Mouse (Mus musculus) intestine, embryonic 15.5 days (tissue): Measurements from ENCODE around the gene Rnf31. TPM values are rescaled to one million over a fixed set of nuclear protein-coding genes. Genes with fewer than 3 reads are reported as not detected.
A peak's percentile ranks its signal among the peaks of the same experiment; 100 is the strongest.

ENCODE experiments used
- ATAC-seq: fragments of 200-750 bp; cut with Nextera tagmentation; 2 replicates; pipeline ENCODE4 v1.8.0; 2017; ENCODE audit warnings: moderate TSS enrichment, moderate library complexity
- H3K27ac ChIP-seq: fragments of 300-500 bp; sonication (generic); 2 replicates; pipeline ENCODE4 v1.5.1; 2015; ENCODE audit warnings: mild to moderate bottlenecking, inconsistent platforms
- H3K27me3 ChIP-seq: fragments of 300-500 bp; sonication (generic); replicated peaks from 2 replicates; pipeline ENCODE4 v1.6.1; 2015; ENCODE audit warnings: inconsistent platforms
- H3K36me3 ChIP-seq: fragments of 300-500 bp; sonication (generic); 2 replicates; pipeline ENCODE4 v1.6.1; 2015; ENCODE audit warnings: inconsistent platforms
- H3K4me1 ChIP-seq: fragments of 300-500 bp; sonication (generic); replicated peaks from 2 replicates; pipeline ENCODE4 v1.6.1; 2015; ENCODE audit warnings: inconsistent platforms
- H3K4me2 ChIP-seq: fragments of 300-500 bp; sonication (generic); replicated peaks from 2 replicates; pipeline ENCODE4 v1.6.1; 2015; ENCODE audit warnings: mild to moderate bottlenecking, inconsistent platforms
- H3K4me3 ChIP-seq: fragments of 300-500 bp; sonication (generic); replicated peaks from 2 replicates; pipeline ENCODE4 v1.5.1; 2015; ENCODE audit warnings: inconsistent platforms
- H3K9ac ChIP-seq: fragments of 300-500 bp; sonication (generic); 2 replicates; pipeline ENCODE4 v1.6.1; 2015; ENCODE audit warnings: inconsistent platforms
- H3K9me3 ChIP-seq: fragments of 300-500 bp; sonication (generic); 2 replicates; pipeline ENCODE4 v1.6.1; 2016; ENCODE audit warnings: inconsistent platforms
- WGBS: fragments of 180-500 bp; shearing (Covaris S2); methylation state at CpG from one replicate; pipeline ENCODE4 v1.1.7; 2015; 5-methylcytosine and 5-hydroxymethylcytosine counted together
- polyA plus RNA-seq: library from polyadenylated mRNA; unstranded; fragments of >200 nt; fragmentation: Nextera tagmentation; extraction: Ambion mirVana; gene quantifications from 2 replicates; pipeline ENCODE4 v1.2.1, GENCODE M21; 2015

The Rnf31 gene
- polyA plus RNA-seq, 1 experiment from 2014 or later, result 16.3 TPM

- Histone ChIP-seq H3K27ac (no peak overlapping the region), H3K9ac (no peak overlapping the region), H3K36me3 (peaks cover 36% of the 10 kb centered on the region), H3K4me1 (peaks cover 16% of the 10 kb centered on the region), H3K4me2 (no peak overlapping the region), H3K27me3 (no peaks in the 10 kb centered on the region), H3K9me3 (no peaks in the 10 kb centered on the region), H3K4me3 (no peak overlapping the region)
- no peak for ATAC-seq
- WGBS, result 94% methylated on average over 13 of the region's 13 CpGs
Observed at GRCm38 (mm10) chr14:55641291-55641690, 49.8 kb downstream of the Rnf31 start.

DNA sequence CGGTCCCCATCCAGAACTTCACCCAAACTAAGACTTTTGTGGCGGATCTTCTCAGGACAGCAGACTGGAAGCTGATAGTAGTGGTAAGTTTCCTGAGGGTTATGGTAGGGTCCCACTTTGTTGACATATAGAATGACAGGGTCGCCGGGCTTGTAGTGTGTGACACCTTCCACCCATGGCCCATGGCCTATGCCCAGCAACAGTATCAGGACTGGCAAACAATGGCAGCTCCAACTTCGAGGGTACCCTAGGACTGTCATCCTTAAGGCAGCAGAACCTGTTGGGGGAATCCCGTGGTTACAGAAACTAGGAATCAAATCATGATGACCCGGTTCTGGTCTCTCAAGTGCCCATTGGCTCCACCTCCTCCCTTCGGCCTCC lies 51.2 kb downstream of the Rnf31 start:
- peaks cover 26% of the 10 kb centered on the region for H3K36me3 ChIP-seq
- H3K27me3 ChIP-seq, result no peaks in the 10 kb centered on the region
- peaks cover 16% of the 10 kb centered on the region for H3K4me1 ChIP-seq
- ATAC-seq, result peak; percentile 21; the same call in 1 of the 2 replicates
- WGBS, result 18% methylated on average over 8 of the region's 8 CpGs
- peak overlapping the region; percentile 80 for H3K4me2 ChIP-seq
- H3K9me3 ChIP-seq, result no peaks in the 10 kb centered on the region
- peak overlapping the region; percentile 98 for H3K4me3 ChIP-seq
- peak overlapping the region; percentile 97 for H3K27ac ChIP-seq
- H3K9ac ChIP-seq, result peak overlapping the region; percentile 99

DNA sequence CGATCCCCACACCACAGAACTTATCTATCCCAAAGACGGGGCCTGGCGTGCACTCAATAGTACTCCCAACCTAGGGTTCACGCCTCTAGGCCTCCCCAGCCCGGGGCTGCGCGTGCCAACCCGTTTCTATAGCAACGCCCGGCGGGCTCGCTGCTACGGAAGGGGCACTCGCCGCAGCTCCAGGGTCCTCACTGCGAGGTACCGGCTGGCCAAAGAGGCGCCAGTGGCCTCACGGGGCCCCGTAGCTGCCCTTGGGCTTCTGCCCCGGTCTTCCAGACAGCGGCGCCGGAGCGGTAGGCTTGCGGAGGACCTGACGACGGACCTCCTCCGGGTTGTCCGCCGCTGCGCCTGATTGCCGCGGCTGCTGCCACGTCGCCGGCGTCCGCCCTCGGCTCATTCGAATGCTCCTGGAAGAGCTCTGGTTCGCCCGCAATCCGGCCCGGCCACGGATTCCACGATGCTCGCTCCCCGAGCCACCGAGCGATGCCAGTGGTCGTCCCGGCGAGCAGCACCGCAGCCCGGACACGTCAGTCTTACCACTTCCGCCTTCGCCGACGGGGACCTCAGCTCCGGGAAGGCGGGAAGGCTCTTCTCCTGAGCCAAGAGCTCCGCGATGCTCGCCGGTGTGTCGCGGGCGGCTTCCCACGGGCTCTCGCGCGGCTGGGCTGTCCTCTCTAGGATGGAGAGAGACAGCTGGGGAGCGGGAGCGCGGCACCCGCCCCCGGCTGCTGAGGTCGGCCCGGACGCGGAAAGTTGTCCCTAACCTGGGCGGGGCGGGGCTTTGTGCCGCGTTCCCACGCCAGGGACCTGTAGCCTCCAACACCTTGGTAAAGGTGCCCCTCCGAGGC lies 51.8 kb downstream of the Rnf31 start, which contains the start of gene Tm9sf1:
Gene Tm9sf1, minus strand, starts transcription at position 747 of the 848 bp plus-strand sequence.
- under 1% methylated on average over 89 of the region's 89 CpGs for WGBS
- Histone ChIP-seq H3K9ac (peak within 1 kb of the TSS; percentile 99), H3K36me3 (peaks cover 21% of the 10 kb centered on the region), H3K4me1 (peaks cover 16% of the 10 kb centered on the region), H3K4me2 (peak within 1 kb of the TSS; percentile 80), H3K4me3 (peak within 1 kb of the TSS; percentile 98), H3K27me3 (no peaks in the 10 kb centered on the region), H3K9me3 (no peaks in the 10 kb centered on the region), H3K27ac (peak within 1 kb of the TSS; percentile 97)
- peak; percentile 92 for ATAC-seq

GRCm38 (mm10) chr14:55644261-55644888 lies 52.9 kb downstream of the Rnf31 start:
- H3K9ac ChIP-seq, result peak overlapping the region; percentile 99
- no peaks in the 10 kb centered on the region for H3K9me3 ChIP-seq
- H3K36me3 ChIP-seq, result peaks cover 15% of the 10 kb centered on the region
- peak overlapping the region; percentile 97 for H3K27ac ChIP-seq
- H3K4me3 ChIP-seq, result peak overlapping the region; percentile 98
- peaks cover 16% of the 10 kb centered on the region for H3K4me1 ChIP-seq
- H3K4me2 ChIP-seq, result peak overlapping the region; percentile 80
- ATAC-seq, result no peak
- H3K27me3 ChIP-seq, result no peaks in the 10 kb centered on the region
- WGBS, result 14% methylated on average over 17 of the region's 17 CpGs

DNA sequence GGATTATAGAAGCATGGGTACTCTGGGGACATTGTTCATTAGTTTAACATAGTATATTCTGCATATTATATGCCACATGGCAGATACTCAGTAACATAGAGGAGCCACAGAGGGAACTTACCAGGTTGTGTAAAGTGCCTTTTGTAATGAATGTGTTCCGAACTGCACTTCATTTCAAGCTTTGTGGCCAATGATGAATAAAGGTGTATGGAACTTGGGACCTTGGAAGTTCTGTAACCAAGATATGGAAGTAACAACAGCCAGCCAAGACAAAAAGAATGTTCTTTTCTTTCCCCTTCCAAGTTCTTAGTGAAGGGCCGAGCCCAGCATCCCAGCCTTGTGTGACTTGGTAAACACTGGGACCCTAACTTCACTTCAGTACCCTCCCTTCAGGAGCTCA lies 58.4 kb downstream of the Rnf31 start, which contains the start of gene Tssk4:
Gene Tssk4, plus strand, starts transcription at position 301 of the 400 bp plus-strand sequence.
- no peaks in the 10 kb centered on the region for H3K27me3 ChIP-seq
- 95% methylated on average over 2 of the region's 2 CpGs for WGBS
- no peak within 1 kb of the TSS for H3K4me2 ChIP-seq
- no peaks in the 10 kb centered on the region for H3K36me3 ChIP-seq
- ATAC-seq, result no peak
- H3K4me3 ChIP-seq, result no peak within 1 kb of the TSS
- no peak within 1 kb of the TSS for H3K27ac ChIP-seq
- no peak within 1 kb of the TSS for H3K9ac ChIP-seq
- peaks cover 5% of the 10 kb centered on the region; the same call in 1 of the 2 replicates for H3K4me1 ChIP-seq
- H3K9me3 ChIP-seq, result no peaks in the 10 kb centered on the region

DNA sequence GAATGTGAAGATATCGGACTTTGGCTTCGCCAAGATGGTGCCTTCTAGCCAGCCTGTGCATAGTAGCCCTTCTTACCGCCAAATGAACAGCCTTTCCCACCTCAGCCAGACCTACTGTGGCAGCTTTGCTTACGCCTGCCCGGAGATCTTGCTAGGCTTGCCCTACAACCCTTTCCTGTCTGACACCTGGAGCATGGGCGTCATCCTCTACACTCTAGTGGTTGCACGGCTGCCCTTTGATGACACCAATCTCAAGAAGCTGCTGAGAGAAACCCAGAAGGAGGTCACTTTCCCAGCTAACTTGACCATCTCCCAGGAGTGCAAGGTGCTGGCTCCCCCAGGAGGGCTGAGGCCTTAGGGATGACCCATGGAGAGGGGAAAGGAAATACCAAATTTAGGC lies 60.0 kb downstream of the Rnf31 start:
- 87% methylated on average over 7 of the region's 7 CpGs for WGBS
- no peaks in the 10 kb centered on the region for H3K36me3 ChIP-seq
- no peak for ATAC-seq

More for the DNA sequence above, 60.0 kb downstream of the Rnf31 start:
- Histone ChIP-seq H3K9me3 (no peaks in the 10 kb centered on the region), H3K27me3 (no peaks in the 10 kb centered on the region), H3K4me3 (no peak overlapping the region), H3K4me1 (no peaks in the 10 kb centered on the region), H3K9ac (no peak overlapping the region), H3K4me2 (no peak overlapping the region), H3K27ac (no peak overlapping the region)

Other genes with a start within 250 kb of the Rnf31 start
- gene Dhrs4, start 113.0 kb upstream of the Rnf31 start, polyA plus RNA-seq, result 137 and 139 TPM in 2 replicates
- 2.2 and 2.4 TPM in 2 replicates for gene Carmil3, start 101.1 kb upstream of the Rnf31 start, polyA plus RNA-seq
- gene Cpne6, start 81.3 kb upstream of the Rnf31 start, polyA plus RNA-seq, result 0.25 and 0.40 TPM in 2 replicates
- gene Nrl, start 66.7 kb upstream of the Rnf31 start, polyA plus RNA-seq, result not detected in 2 replicates
- 48.8 and 50.8 TPM in 2 replicates for gene Pck2, start 51.4 kb upstream of the Rnf31 start, polyA plus RNA-seq
- gene Dcaf11, start 31.7 kb upstream of the Rnf31 start, polyA plus RNA-seq, result 72.8 and 86.2 TPM in 2 replicates
- 2.2 and 2.4 TPM in 2 replicates for gene A730061H03Rik, start 31.3 kb upstream of the Rnf31 start, polyA plus RNA-seq
- gene Fitm1, start 16.1 kb upstream of the Rnf31 start, polyA plus RNA-seq, result 0.49 and 0.72 TPM in 2 replicates
- gene Psme1, start 13.6 kb upstream of the Rnf31 start, polyA plus RNA-seq, result 197 and 207 TPM in 2 replicates
- gene Emc9, start 6.4 kb upstream of the Rnf31 start, polyA plus RNA-seq, result 9.6 and 11.6 TPM in 2 replicates
- gene Psme2, start 595 bp upstream of the Rnf31 start, polyA plus RNA-seq, result 343 and 366 TPM in 2 replicates
- gene Irf9, start 11.9 kb downstream of the Rnf31 start, polyA plus RNA-seq, result 10.5 and 10.8 TPM in 2 replicates
- 8.2 and 10.5 TPM in 2 replicates for gene Rec8, start 26.3 kb downstream of the Rnf31 start, polyA plus RNA-seq
- gene Ipo4, start 44.2 kb downstream of the Rnf31 start, polyA plus RNA-seq, result 63.8 and 72.8 TPM in 2 replicates
- gene Gm49378, start 46.2 kb downstream of the Rnf31 start, polyA plus RNA-seq, result 0.86 and 2.6 TPM in 2 replicates
- gene Tm9sf1, start 52.1 kb downstream of the Rnf31 start, polyA plus RNA-seq, result 119 and 124 TPM in 2 replicates
- 0.75 and 1.2 TPM in 2 replicates for gene Tssk4, start 58.5 kb downstream of the Rnf31 start, polyA plus RNA-seq
- gene Mdp1, start 68.8 kb downstream of the Rnf31 start, polyA plus RNA-seq, result 58.4 and 62.1 TPM in 2 replicates
- 58.6 and 58.7 TPM in 2 replicates for gene Gmpr2, start 80.2 kb downstream of the Rnf31 start, polyA plus RNA-seq
- 510 and 527 TPM in 2 replicates for gene Nedd8, start 80.4 kb downstream of the Rnf31 start, polyA plus RNA-seq
- 35.8 and 38.7 TPM in 2 replicates for gene Tinf2, start 90.1 kb downstream of the Rnf31 start, polyA plus RNA-seq
- 1.1 and 1.2 TPM in 2 replicates for gene Tgm1, start 122.2 kb downstream of the Rnf31 start, polyA plus RNA-seq
- 34.1 and 34.9 TPM in 2 replicates for gene Rabggta, start 130.6 kb downstream of the Rnf31 start, polyA plus RNA-seq
- 99.4 and 117 TPM in 2 replicates for gene Dhrs1, start 154.0 kb downstream of the Rnf31 start, polyA plus RNA-seq
- gene Nop9, start 154.0 kb downstream of the Rnf31 start, polyA plus RNA-seq, result 35.6 and 36.0 TPM in 2 replicates
- 52.7 and 63.5 TPM in 2 replicates for gene Cideb, start 166.8 kb downstream of the Rnf31 start, polyA plus RNA-seq
- gene Ltb4r2, start 169.7 kb downstream of the Rnf31 start, polyA plus RNA-seq, result 0.31 and 0.52 TPM in 2 replicates
- gene Ltb4r1, start 174.3 kb downstream of the Rnf31 start, polyA plus RNA-seq, result 0.93 and 1.0 TPM in 2 replicates
- gene Adcy4, start 192.4 kb downstream of the Rnf31 start, polyA plus RNA-seq, result 6.7 and 7.0 TPM in 2 replicates
- 45.2 and 45.6 TPM in 2 replicates for gene Ripk3, start 197.2 kb downstream of the Rnf31 start, polyA plus RNA-seq
- gene Nfatc4, start 231.4 kb downstream of the Rnf31 start, polyA plus RNA-seq, result 25.7 and 26.3 TPM in 2 replicates